In genomic region chr4:104911685-104912084, GRCm38 (mm10) we compare ENCODE assay signal across 9 mouse cellular contexts. TPM values are rescaled to one million over a fixed set of nuclear protein-coding genes. Genes with fewer than 3 reads are reported as not detected.
A peak's percentile ranks its signal among the peaks of the same experiment; 100 is the strongest.
DNase-seq lines count a peak whose midpoint lies in the region; ATAC-seq and TF ChIP-seq lines count a peak whose summit lies in the region.
"Had no signal": no experiment of that assay in that cellular context is flagged by ENCODE, and none has a peak within 500 bp of the region (broad histone marks: within the 10 kb centered on the region; RNA-seq: fewer than 3 reads in every experiment).

No protein-coding gene starts in this region.

- intact Hi-C loops in left cerebral cortex, adult 2 months (cut with DNase I): loop anchor here (2.0 to 5.0 kb wide), 2 partner anchors 211 to 1315 kb away; no protein-coding TSS in a partner anchor

- H3K9ac ChIP-seq in hindbrain, embryonic 12.5 days: no peak overlapping the region
- H3K9ac ChIP-seq in forebrain, postnatal 0 days: no peak overlapping the region
- H3K9ac ChIP-seq in midbrain, embryonic 14.5 days (replicated peaks; ENCODE audit: low read length): no peak overlapping the region

- no peaks in the 10 kb centered on the region for H3K36me3 ChIP-seq in hindbrain, embryonic 10.5 days
- no peaks in the 10 kb centered on the region for H3K36me3 ChIP-seq in hindbrain, embryonic 12.5 days
- no peaks in the 10 kb centered on the region for H3K36me3 ChIP-seq in forebrain, postnatal 0 days (ENCODE audit: insufficient read depth)
- H3K36me3 ChIP-seq in midbrain, embryonic 14.5 days (ENCODE audit: control insufficient read depth, insufficient read depth, low read length): no peaks in the 10 kb centered on the region

- H3K27ac ChIP-seq in hindbrain, embryonic 10.5 days: no peak overlapping the region
- H3K27ac ChIP-seq in hindbrain, embryonic 12.5 days: no peak overlapping the region
- no peak overlapping the region for H3K27ac ChIP-seq in forebrain, postnatal 0 days (ENCODE audit: low read depth, low read length)
- no peak overlapping the region for H3K27ac ChIP-seq in left cerebral cortex, adult 2 months
- H3K27ac ChIP-seq in midbrain, embryonic 14.5 days (replicated peaks; ENCODE audit: low read depth, low read length): no peak overlapping the region

- WGBS in hindbrain, embryonic 10.5 days: 37% methylated on average over 7 of the region's 7 CpGs
- WGBS in hindbrain, embryonic 12.5 days: 36% methylated on average over 7 of the region's 7 CpGs
- 37% methylated on average over 7 of the region's 7 CpGs for WGBS in forebrain, postnatal 0 days
- 34% methylated on average over 7 of the region's 7 CpGs for WGBS in midbrain, embryonic 14.5 days

- peaks cover 10% of the 10 kb centered on the region for H3K4me1 ChIP-seq in hindbrain, embryonic 10.5 days (replicated peaks)
- H3K4me1 ChIP-seq in hindbrain, embryonic 12.5 days: peaks cover 3% of the 10 kb centered on the region; the same call in 1 of the 2 replicates
- no peaks in the 10 kb centered on the region for H3K4me1 ChIP-seq in forebrain, postnatal 0 days (ENCODE audit: insufficient read depth)
- H3K4me1 ChIP-seq in midbrain, embryonic 14.5 days (ENCODE audit: control insufficient read depth, insufficient read depth, low read length): no peaks in the 10 kb centered on the region

- peak; percentile 77 for TF ChIP-seq CTCF in forebrain, postnatal 0 days (IDR thresholded peaks at IDR 0.05; ENCODE audit: low read depth)
- TF ChIP-seq CTCF in left cerebral cortex, adult 2 months (IDR thresholded peaks at IDR 0.05): peak; percentile 89

- H3K4me2 ChIP-seq in hindbrain, embryonic 12.5 days (replicated peaks): no peak overlapping the region
- H3K4me2 ChIP-seq in forebrain, postnatal 0 days (ENCODE audit: low read depth): no peak overlapping the region
- H3K4me2 ChIP-seq in midbrain, embryonic 14.5 days (ENCODE audit: low read length): no peak overlapping the region

- no peak overlapping the region for H3K4me3 ChIP-seq in hindbrain, embryonic 10.5 days
- H3K4me3 ChIP-seq in hindbrain, embryonic 12.5 days: no peak overlapping the region
- no peak overlapping the region for H3K4me3 ChIP-seq in forebrain, postnatal 0 days (ENCODE audit: low read depth, low read length)
- H3K4me3 ChIP-seq in left cerebral cortex, adult 2 months: no peak overlapping the region
- H3K4me3 ChIP-seq in midbrain, embryonic 14.5 days (replicated peaks; ENCODE audit: low read depth, low read length): no peak overlapping the region
- H3K4me3 ChIP-seq: myocyte had no signal

- peak; percentile 83 for DNase-seq in hindbrain, embryonic 10.5 days (ENCODE audit: low spot score)
- peak; percentile 22 for DNase-seq in c-Kit-positive CD71-positive TER-119-negative erythroid progenitor cells, embryonic 14.5 days (ENCODE audit: low read depth)
- peak; percentile 63 for DNase-seq in forebrain, postnatal 0 days
- DNase-seq in induced T-regulatory cell, adult 2 months (ENCODE audit: low read depth): peak; percentile 12
- DNase-seq in left cerebral cortex, adult 2 months (ENCODE audit: extremely low spot score in 1 of 2, low spot score in 2 of 2): peak; percentile 60 to 74
- DNase-seq in midbrain, embryonic 14.5 days: peak; percentile 77
- peak; percentile 70 for DNase-seq in testis, postnatal 14 days (ENCODE audit: low spot score)

- peaks cover 18% of the 10 kb centered on the region for H3K27me3 ChIP-seq in hindbrain, embryonic 10.5 days (ENCODE audit: insufficient read depth, poor library complexity, severe bottlenecking)
- peaks cover 6% of the 10 kb centered on the region for H3K27me3 ChIP-seq in hindbrain, embryonic 12.5 days
- no peaks in the 10 kb centered on the region for H3K27me3 ChIP-seq in forebrain, postnatal 0 days (ENCODE audit: insufficient read depth, low read length)
- no peaks in the 10 kb centered on the region for H3K27me3 ChIP-seq in midbrain, embryonic 14.5 days (ENCODE audit: control insufficient read depth, insufficient read depth, low read length)

- ATAC-seq in hindbrain, embryonic 12.5 days (ENCODE audit: low FRiP score): no peak
- no peak; the same call in 1 of the 2 replicates for ATAC-seq in forebrain, postnatal 0 days
- no peak for ATAC-seq in midbrain, embryonic 14.5 days (ENCODE audit: low FRiP score, low TSS enrichment)

- no peaks in the 10 kb centered on the region for H3K9me3 ChIP-seq in hindbrain, embryonic 10.5 days
- H3K9me3 ChIP-seq in hindbrain, embryonic 12.5 days (replicated peaks): no peaks in the 10 kb centered on the region
- H3K9me3 ChIP-seq in forebrain, postnatal 0 days (ENCODE audit: low read length): no peaks in the 10 kb centered on the region
- no peaks in the 10 kb centered on the region for H3K9me3 ChIP-seq in midbrain, embryonic 14.5 days (ENCODE audit: control insufficient read depth, low read length)

RNA-seq across cellular contexts. Expression of gene Fyb2, which starts 1.6 kb away (rescaled TPM):
- polyA plus RNA-seq in hindbrain, embryonic 10.5 days (2016; fragmentation: Nextera tagmentation; extraction: Ambion mirVana): 0.05 TPM in 1 of 2 replicates, not detected in the other
- 0.15 and 0.21 TPM in 2 replicates for polyA plus RNA-seq in hindbrain, embryonic 12.5 days (2016; fragmentation: Nextera tagmentation; extraction: Ambion mirVana)
- 0.15 and 0.48 TPM in 2 replicates for total RNA-seq in forebrain, postnatal 0 days (2014; rRNA removed)
- polyA plus RNA-seq in forebrain, postnatal 0 days (2015; fragmentation: Nextera tagmentation; extraction: Ambion mirVana): 0.28 and 0.31 TPM in 2 replicates
- 1 to 10 TPM; 1.6 to 1.8 TPM for total RNA-seq in left cerebral cortex, adult 2 months (2021)
- 0.14 and 0.38 TPM in 2 replicates for polyA plus RNA-seq in midbrain, embryonic 14.5 days (2014; fragmentation: Nextera tagmentation; extraction: Ambion mirVana)

RNA-seq across cellular contexts. Expression of gene C8a, which starts 35.5 kb away (rescaled TPM):
- not detected in 2 replicates for polyA plus RNA-seq in hindbrain, embryonic 10.5 days (2016; fragmentation: Nextera tagmentation; extraction: Ambion mirVana)
- polyA plus RNA-seq in hindbrain, embryonic 12.5 days (2016; fragmentation: Nextera tagmentation; extraction: Ambion mirVana): not detected in 2 replicates
- total RNA-seq in forebrain, postnatal 0 days (2014; rRNA removed): not detected in 2 replicates
- polyA plus RNA-seq in forebrain, postnatal 0 days (2015; fragmentation: Nextera tagmentation; extraction: Ambion mirVana): not detected in 2 replicates
- not detected for total RNA-seq in left cerebral cortex, adult 2 months (2021)
- 0.11 TPM in 1 of 2 replicates, not detected in the other for polyA plus RNA-seq in midbrain, embryonic 14.5 days (2014; fragmentation: Nextera tagmentation; extraction: Ambion mirVana)
- polyA plus RNA-seq: myocyte had no signal

RNA-seq across cellular contexts. Expression of gene Gm17662, which starts 54.6 kb away (rescaled TPM):
- not detected in 2 replicates for polyA plus RNA-seq in hindbrain, embryonic 10.5 days (2016; fragmentation: Nextera tagmentation; extraction: Ambion mirVana)
- polyA plus RNA-seq in hindbrain, embryonic 12.5 days (2016; fragmentation: Nextera tagmentation; extraction: Ambion mirVana): not detected in 2 replicates
- total RNA-seq in forebrain, postnatal 0 days (2014; rRNA removed): not detected in 2 replicates
- not detected in 2 replicates for polyA plus RNA-seq in forebrain, postnatal 0 days (2015; fragmentation: Nextera tagmentation; extraction: Ambion mirVana)
- not detected for total RNA-seq in left cerebral cortex, adult 2 months (2021)
- polyA plus RNA-seq in midbrain, embryonic 14.5 days (2014; fragmentation: Nextera tagmentation; extraction: Ambion mirVana): not detected in 2 replicates
- polyA plus RNA-seq: myocyte had no signal

Comparison
In these comparisons a context has a peak if more than half of its experiments do, and no peak if none do; other contexts are left out.
1. DNase-seq: peak in every context shown above with its lines; median percentile 83 in hindbrain, embryonic 10.5 days; 77 in midbrain, embryonic 14.5 days; 70 in testis, postnatal 14 days; 67 in left cerebral cortex, adult 2 months; 63 in forebrain, postnatal 0 days; 22 in c-Kit-positive CD71-positive TER-119-negative erythroid progenitor cells, embryonic 14.5 days; 12 in induced T-regulatory cell, adult 2 months.